Mouse (Mus musculus): ENCODE data around the gene Pde9a.

The Pde9a gene

GRCm38 (mm10) chr17:31502261-31502927, 116.4 kb downstream of the Pde9a start:
- CTCF ChIA-PET = interaction anchor here (0.6 to 2.5 kb wide), 7 partner anchors 10 to 172 kb away, joined by 3 to 15 read pairs (median 4); no protein-coding TSS in a partner anchor
- POLR2A ChIA-PET = interaction anchor here in 3 of 4 experiments (0.6 to 2.6 kb wide), 11 partner anchors 8 to 167 kb away, joined by 3 to 11 read pairs (median 4); no protein-coding TSS in a partner anchor

- CTCF ChIA-PET = interaction anchor here in 3 of 4 experiments (1.0 to 2.5 kb wide), 3 partner anchors 11 to 34 kb away, joined by 3 to 15 read pairs (median 9); no protein-coding TSS in a partner anchor
These were observed 117.3 kb downstream of the Pde9a start for GRCm38 (mm10) chr17:31503337-31503736.

GRCm38 (mm10) chr17:31503936-31504335, 117.9 kb downstream of the Pde9a start:
- ChIA-PET POLR2A (interaction anchor here (0.6 to 2.6 kb wide), 6 partner anchors 8 to 15 kb away, joined by 3 to 11 read pairs (median 6); no protein-coding TSS in a partner anchor), CTCF (interaction anchor here in 3 of 4 experiments (0.7 to 1.6 kb wide), 5 partner anchors 9 to 160 kb away, joined by 3 to 4 read pairs (median 3); no protein-coding TSS in a partner anchor)

More at GRCm38 (mm10) chr17:31503337-31503736, 117.3 kb downstream of the Pde9a start:
- POLR2A ChIA-PET = interaction anchor here in 3 of 4 experiments (0.6 to 2.6 kb wide), 9 partner anchors 9 to 61 kb away, joined by 3 to 11 read pairs (median 4); partner anchors contain the start of gene Pknox1 (in 1 of the 3)

GRCm38 (mm10) chr17:31505013-31505412, 119.0 kb downstream of the Pde9a start:
- POLR2A ChIA-PET = interaction anchor here (0.6 to 2.1 kb wide), 11 partner anchors 9 to 169 kb away, joined by 3 to 7 read pairs (median 3); no protein-coding TSS in a partner anchor
- CTCF ChIA-PET = interaction anchor here in 3 of 4 experiments (0.6 to 1.6 kb wide), 8 partner anchors 10 to 983 kb away, joined by 3 to 6 read pairs (median 4); no protein-coding TSS in a partner anchor

GRCm38 (mm10) chr17:31506282-31506681, 120.3 kb downstream of the Pde9a start:
- ChIA-PET CTCF (no interaction called here), POLR2A (interaction anchor here in 2 of 4 experiments (1.0 to 1.5 kb wide), 2 partner anchors 12 to 22 kb away, joined by 3 to 4 read pairs; no protein-coding TSS in a partner anchor)

- ChIA-PET CTCF (interaction anchor here in 3 of 4 experiments (0.5 to 1.6 kb wide), 5 partner anchors 15 to 216 kb away, joined by 3 to 9 read pairs (median 3); no protein-coding TSS in a partner anchor), POLR2A (interaction anchor here (0.5 to 4.1 kb wide), 13 partner anchors 8 to 252 kb away, joined by 3 to 19 read pairs (median 5); partner anchors contain the start of gene Pknox1 (in 1 of the 4))
These were observed 124.9 kb downstream of the Pde9a start for GRCm38 (mm10) chr17:31510944-31511343.

- ChIA-PET POLR2A (interaction anchor here (0.5 to 4.1 kb wide), 31 partner anchors 8 to 323 kb away, joined by 3 to 19 read pairs (median 4); partner anchors contain the start of genes Pknox1 (in 2 of the 4) and Cbs (in 1 of the 4)), CTCF (interaction anchor here in 2 of 4 experiments (0.5 to 1.6 kb wide), 4 partner anchors 12 to 217 kb away, joined by 3 to 9 read pairs (median 3); no protein-coding TSS in a partner anchor)
These were observed 125.9 kb downstream of the Pde9a start for GRCm38 (mm10) chr17:31511792-31512495.

GRCm38 (mm10) chr17:31512593-31512992, 126.6 kb downstream of the Pde9a start:
- POLR2A ChIA-PET = interaction anchor here (0.6 to 4.1 kb wide), 25 partner anchors 9 to 322 kb away, joined by 3 to 19 read pairs (median 5); partner anchors contain the start of genes Cbs (in 1 of the 4) and Pknox1 (in 1 of the 4)
- CTCF ChIA-PET = interaction anchor here in 1 of 4 experiments (1.0 to 1.6 kb wide), 2 partner anchors 11 to 13 kb away, joined by 3 to 9 read pairs; no protein-coding TSS in a partner anchor

- POLR2A ChIA-PET = interaction anchor here in 2 of 4 experiments (0.8 to 1.3 kb wide), 3 partner anchors 8 to 51 kb away, joined by 3 to 4 read pairs (median 4); no protein-coding TSS in a partner anchor
- CTCF ChIA-PET = interaction anchor here in 1 of 4 experiments (1.3 kb wide), 1 partner anchor 92 kb away, joined by 4 read pairs; no protein-coding TSS in a partner anchor
These were observed 128.7 kb downstream of the Pde9a start for GRCm38 (mm10) chr17:31514696-31515095.

- CTCF ChIA-PET = interaction anchor here (0.5 to 1.8 kb wide), 25 partner anchors 8 to 1181 kb away, joined by 3 to 12 read pairs (median 3); no protein-coding TSS in a partner anchor
- POLR2A ChIA-PET = interaction anchor here (0.6 to 3.0 kb wide), 33 partner anchors 8 to 981 kb away, joined by 3 to 19 read pairs (median 4); partner anchors contain the start of genes Cbs (in 2 of the 4) and Pknox1 (in 2 of the 4)
These were observed 133.4 kb downstream of the Pde9a start for GRCm38 (mm10) chr17:31519344-31519945.

- POLR2A ChIA-PET = interaction anchor here (0.6 to 3.0 kb wide), 31 partner anchors 8 to 982 kb away, joined by 3 to 19 read pairs (median 4); partner anchors contain the start of genes Pknox1 (in 2 of the 4) and Cbs (in 1 of the 4)
- CTCF ChIA-PET = interaction anchor here (0.5 to 1.8 kb wide), 23 partner anchors 7 to 1180 kb away, joined by 3 to 12 read pairs (median 3); no protein-coding TSS in a partner anchor
These were observed 134.2 kb downstream of the Pde9a start, which contains the start of the genes Wdr4 and Ndufv3 for GRCm38 (mm10) chr17:31519946-31520838. Wdr4 (minus strand) TSS chr17:31519980. Ndufv3 (plus strand) TSS chr17:31520115.

GRCm38 (mm10) chr17:31520895-31521294, 134.9 kb downstream of the Pde9a start:
- CTCF ChIA-PET = interaction anchor here in 2 of 4 experiments (0.6 kb wide), 3 partner anchors 54 to 125 kb away, joined by 3 read pairs; no protein-coding TSS in a partner anchor
- POLR2A ChIA-PET = interaction anchor here in 3 of 4 experiments (0.6 to 3.5 kb wide), 24 partner anchors 8 to 369 kb away, joined by 3 to 19 read pairs (median 3); partner anchors contain the start of gene Pknox1 (in 2 of the 3)

GRCm38 (mm10) chr17:31521948-31522347, 135.9 kb downstream of the Pde9a start:
- POLR2A ChIA-PET = interaction anchor here (0.7 to 3.5 kb wide), 20 partner anchors 9 to 314 kb away, joined by 3 to 12 read pairs (median 3); partner anchors contain the start of gene Pknox1 (in 3 of the 4)

GRCm38 (mm10) chr17:31525114-31525513, 139.1 kb downstream of the Pde9a start:
- CTCF ChIA-PET = interaction anchor here (0.5 to 1.2 kb wide), 12 partner anchors 13 to 237 kb away, joined by 3 to 9 read pairs (median 3); partner anchors contain the start of gene Cryaa (in 1 of the 4)
- POLR2A ChIA-PET = interaction anchor here in 3 of 4 experiments (0.7 to 4.1 kb wide), 30 partner anchors 8 to 452 kb away, joined by 3 to 28 read pairs (median 4); partner anchors contain the start of gene Pknox1 (in 3 of the 3)

More at GRCm38 (mm10) chr17:31521948-31522347, 135.9 kb downstream of the Pde9a start:
- CTCF ChIA-PET = interaction anchor here in 3 of 4 experiments (0.6 to 0.7 kb wide), 3 partner anchors 13 to 63 kb away, joined by 3 to 6 read pairs (median 5); no protein-coding TSS in a partner anchor

- POLR2A ChIA-PET = interaction anchor here (0.6 to 4.1 kb wide), 40 partner anchors 9 to 845 kb away, joined by 3 to 28 read pairs (median 4); partner anchors contain the start of gene Pknox1 (in 3 of the 4)
These were observed 139.8 kb downstream of the Pde9a start for GRCm38 (mm10) chr17:31525816-31526215.

More at GRCm38 (mm10) chr17:31525816-31526215, 139.8 kb downstream of the Pde9a start:
- CTCF ChIA-PET = interaction anchor here (0.6 to 1.2 kb wide), 16 partner anchors 14 to 492 kb away, joined by 3 to 9 read pairs (median 3); partner anchors contain the start of gene Cryaa (in 1 of the 4)
